Mouse (Mus musculus) naive thymus-derived CD4-positive, alpha-beta T cell, adult 2 months (primary cell): ENCODE data around the gene Cfd.

Experiments
- DNase-seq: peaks from one replicate; pipeline ENCODE4 v3.0.0-alpha.2; 2011; ENCODE audit warnings: low read depth

Cfd gene

DNA sequence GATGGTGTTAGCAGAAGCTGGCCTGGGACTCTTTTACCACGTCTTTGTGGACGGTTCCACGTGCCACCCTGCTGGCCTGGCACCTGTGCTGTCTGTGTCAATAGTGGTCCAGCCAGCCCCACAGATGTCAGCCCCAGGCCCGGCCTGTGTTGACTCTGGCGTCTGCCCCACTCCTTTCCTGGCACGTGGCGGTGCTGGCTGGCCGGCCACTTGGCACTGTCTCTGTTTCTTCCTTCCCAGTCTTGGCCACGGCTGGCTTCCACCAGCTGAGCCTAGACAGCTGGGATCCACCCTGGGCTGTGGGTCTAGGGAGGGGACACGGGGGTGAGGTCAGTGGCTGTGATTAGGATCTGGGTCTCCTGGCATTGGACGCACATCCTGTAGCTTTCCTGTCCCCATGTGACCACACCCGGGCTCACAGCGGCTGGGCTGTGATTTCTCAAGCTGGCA, 43.6 kb downstream of the Cfd start:
- no peak for DNase-seq

- peak; percentile 6 for DNase-seq
These were observed 44.3 kb downstream of the Cfd start for GRCm38 (mm10) chr10:79934794-79935569.

GRCm38 (mm10) chr10:79936284-79936910, 45.7 kb downstream of the Cfd start:
- peak; percentile 8 for DNase-seq

- peak; percentile 90 for DNase-seq
These were observed 46.3 kb downstream of the Cfd start for GRCm38 (mm10) chr10:79936911-79937441.

GRCm38 (mm10) chr10:79937775-79938526, 47.3 kb downstream of the Cfd start:
- peak; percentile 44 for DNase-seq

GRCm38 (mm10) chr10:79940749-79941148, 50.1 kb downstream of the Cfd start:
- DNase-seq = no peak
